Mouse (Mus musculus): Measurements from ENCODE around the gene Hspa12b.

The Hspa12b gene

GRCm38 (mm10) chr2:131179246-131179886, 52.3 kb downstream of the Hspa12b start:
- peak; percentile 27 to 42 for DNase-seq (ENCODE audit: low spot score in 2 of 2)

- DNase-seq (ENCODE audit: low spot score in 2 of 2), result peak; percentile 52 to 72
Observed at GRCm38 (mm10) chr2:131179990-131180587, 53.0 kb downstream of the Hspa12b start, which contains the start of gene Cenpb. Gene Cenpb (minus strand): TSS chr2:131180067.

GRCm38 (mm10) chr2:131186343-131186742, 59.3 kb downstream of the Hspa12b start:
- peak in 1 of 2 experiments; percentile 19 for DNase-seq (ENCODE audit: low spot score in 2 of 2)

DNA sequence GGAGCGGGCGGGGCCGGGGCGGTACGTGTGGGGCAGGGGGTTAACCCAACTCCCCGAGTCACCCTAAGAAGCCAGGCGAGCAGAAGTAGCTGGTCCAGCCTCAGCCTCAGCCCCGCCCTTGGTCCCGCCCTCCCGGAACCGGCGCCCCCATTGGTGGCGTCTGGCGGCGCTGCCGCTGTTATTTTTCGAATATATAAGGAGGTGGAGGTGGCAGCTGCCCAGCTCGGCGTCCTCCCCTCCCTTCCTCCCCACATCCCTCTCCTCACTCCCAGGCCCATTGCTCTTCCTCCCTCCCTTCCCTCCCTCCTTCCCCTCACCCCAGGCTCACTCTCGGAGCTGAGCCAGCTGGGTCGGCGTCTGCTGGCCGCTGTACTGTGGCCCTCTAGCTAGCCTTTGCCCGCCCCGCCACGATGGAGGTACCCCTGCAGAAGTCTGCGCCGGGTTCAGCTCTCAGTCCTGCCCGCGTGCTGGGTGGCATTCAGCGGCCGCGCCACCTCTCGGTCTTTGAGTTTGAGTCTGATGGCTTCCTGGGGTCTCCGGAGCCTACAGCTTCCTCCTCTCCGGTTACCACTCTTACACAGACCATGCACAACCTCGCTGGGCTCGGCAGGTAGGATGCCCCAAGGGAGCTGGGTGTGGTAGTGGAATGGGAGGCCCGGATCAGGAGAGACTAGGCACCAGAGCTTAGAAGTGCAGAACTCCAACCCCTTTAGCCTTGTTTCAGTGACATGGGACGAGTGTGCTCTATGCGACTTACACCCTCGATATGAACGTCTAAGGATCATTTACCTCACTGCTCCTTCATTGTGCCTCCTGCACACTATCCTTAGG, 59.9 kb downstream of the Hspa12b start, which contains the start of the genes Cdc25b and Spef1:
TSS of gene Cdc25b (plus strand) at position 179 of the 831 bp plus-strand sequence.
TSS of gene Spef1 (minus strand) at position 512 of the 831 bp plus-strand sequence.
- DNase-seq (ENCODE audit: low spot score in 2 of 2), result peak; percentile 71 to 79

- no peak for DNase-seq (ENCODE audit: low spot score in 2 of 2)
Observed at GRCm38 (mm10) chr2:131187602-131187922, 60.5 kb downstream of the Hspa12b start.

DNA sequence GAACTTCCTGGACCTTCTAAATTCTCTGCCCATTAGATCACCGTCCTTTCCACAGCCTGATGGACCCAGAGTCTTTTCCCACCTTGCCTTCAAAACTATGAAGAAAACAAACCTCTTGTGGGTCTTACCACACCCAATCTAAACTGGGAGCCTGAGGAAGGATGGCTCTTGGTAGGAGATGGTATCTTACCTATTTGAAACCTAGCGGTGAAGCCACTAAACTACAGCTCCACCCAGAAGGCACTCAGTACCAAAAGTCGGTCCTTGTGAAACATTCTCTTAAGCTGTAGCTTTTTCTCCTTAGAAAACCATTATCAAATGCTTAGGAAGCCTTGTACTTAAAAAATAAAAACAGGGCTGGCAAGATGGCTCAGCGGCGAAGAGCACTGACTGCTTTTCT, 61.2 kb downstream of the Hspa12b start:
- DNase-seq (ENCODE audit: low spot score in 2 of 2), result no peak

DNA sequence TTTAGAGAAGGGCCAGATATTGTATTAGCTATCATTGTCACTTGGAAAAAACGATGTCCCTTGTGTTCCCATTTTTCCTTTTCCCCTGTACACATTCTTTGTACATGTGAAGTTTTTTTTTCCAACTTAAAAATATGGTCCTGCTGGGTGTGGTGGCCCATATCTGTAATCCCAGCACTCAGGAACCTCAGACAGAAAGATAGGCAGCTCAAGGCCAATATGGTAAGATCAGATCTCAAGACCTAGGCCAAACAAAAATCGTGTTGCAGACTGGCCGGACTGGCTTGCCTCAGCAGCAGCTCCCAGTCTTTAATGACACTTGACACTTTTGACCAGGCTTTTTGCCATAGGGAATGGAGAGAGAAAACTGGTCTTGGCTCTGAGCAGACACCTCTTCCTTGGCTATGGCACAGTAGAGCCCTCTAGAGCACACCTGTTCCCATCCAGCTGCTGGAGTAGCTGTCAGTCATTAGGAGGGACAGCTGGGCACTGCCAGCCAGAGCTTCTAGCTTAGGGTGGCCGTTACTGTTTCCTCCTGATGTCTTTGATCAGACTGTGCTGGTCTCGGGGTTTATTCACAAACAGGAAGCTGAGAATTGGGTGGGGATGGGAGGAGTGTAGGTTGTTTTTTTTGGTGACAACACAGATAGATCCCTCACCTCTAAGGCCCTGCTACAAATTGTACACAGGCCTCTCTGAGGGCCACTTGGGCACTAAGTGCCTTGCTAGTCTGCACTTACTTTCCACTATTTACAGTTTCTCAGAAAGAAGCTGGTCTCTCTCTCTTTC, 62.6 kb downstream of the Hspa12b start:
- no peak for DNase-seq (ENCODE audit: low spot score in 2 of 2)

DNA sequence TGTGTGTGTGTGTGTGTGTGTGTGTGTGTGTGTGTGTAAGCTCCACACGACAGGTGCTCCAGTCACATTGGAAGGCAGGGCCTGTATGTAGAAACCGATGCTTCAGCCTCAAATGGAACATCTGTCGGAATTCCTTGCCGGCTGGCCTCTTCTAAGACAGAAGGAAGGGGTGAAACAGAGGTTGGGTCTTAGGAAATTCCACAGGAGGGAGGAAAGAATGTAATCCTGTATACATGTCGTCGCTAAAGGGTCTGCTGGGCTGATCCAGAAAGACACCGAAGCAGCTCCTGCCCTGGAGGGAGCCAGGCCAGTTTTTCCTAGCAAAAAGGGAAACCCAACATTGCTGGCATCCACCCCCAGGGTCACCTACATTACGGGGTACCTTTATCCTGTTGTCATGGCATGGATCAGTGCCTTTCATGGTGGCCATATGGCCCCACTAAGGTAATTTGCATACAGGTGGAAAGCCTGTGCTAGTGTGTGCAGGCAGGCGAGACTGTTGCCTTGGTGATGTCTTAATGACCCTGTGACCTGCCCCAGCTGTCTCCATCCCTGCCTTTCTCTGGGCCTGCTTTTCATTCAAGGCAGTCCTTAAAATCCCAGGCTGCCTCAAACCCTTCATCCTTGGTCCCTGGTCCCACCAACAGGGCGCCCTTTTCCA, 63.4 kb downstream of the Hspa12b start:
- DNase-seq (ENCODE audit: low spot score in 2 of 2), result no peak

DNA sequence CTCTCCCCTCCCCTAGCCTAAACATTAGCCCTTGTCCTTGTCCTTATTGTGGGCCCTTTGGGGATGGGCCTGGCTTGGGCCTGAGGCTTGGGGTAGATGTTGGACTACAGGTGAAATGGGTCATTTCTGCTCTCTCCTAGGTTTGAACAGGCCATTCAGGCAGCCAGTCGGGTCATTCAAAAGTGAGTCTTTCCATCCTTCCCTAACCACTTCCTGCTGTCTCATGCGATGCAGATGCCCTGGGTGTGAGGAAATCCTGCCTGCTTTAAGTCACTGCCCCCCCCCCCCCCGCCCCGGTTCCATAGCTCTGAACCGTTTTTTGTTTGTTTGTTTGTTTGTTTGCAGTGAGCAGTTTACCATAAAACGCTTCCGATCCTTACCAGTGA, 63.9 kb downstream of the Hspa12b start:
- no peak for DNase-seq (ENCODE audit: low spot score in 2 of 2)
